Mouse (Mus musculus) NIH3T3 (cell line): Measurements from ENCODE around the gene Gtse1.

Source experiments
- DNase-seq: peaks from one replicate; pipeline ENCODE4 v3.0.0-alpha.2; 2012; ENCODE audit warnings: low read depth

The Gtse1 gene

GRCm38 (mm10) chr15:85877336-85877735, 17.8 kb downstream of the Gtse1 start:
- no peak for DNase-seq

GRCm38 (mm10) chr15:85878848-85879497, 19.4 kb downstream of the Gtse1 start, which contains the start of gene Trmu:
Gene Trmu, plus strand, starts transcription at chr15:85879312.
- peak; percentile 95 for DNase-seq

- no peak for DNase-seq
These were observed 20.0 kb downstream of the Gtse1 start for GRCm38 (mm10) chr15:85879498-85879895.

- DNase-seq: no peak
These were observed 26.1 kb downstream of the Gtse1 start for GRCm38 (mm10) chr15:85885606-85886005.

GRCm38 (mm10) chr15:85889235-85889634, 29.7 kb downstream of the Gtse1 start:
- DNase-seq: no peak

GRCm38 (mm10) chr15:85891971-85892370, 32.4 kb downstream of the Gtse1 start:
- no peak for DNase-seq

- no peak for DNase-seq
These were observed 33.1 kb downstream of the Gtse1 start for GRCm38 (mm10) chr15:85892498-85893118.

- DNase-seq: no peak
These were observed 34.3 kb downstream of the Gtse1 start for GRCm38 (mm10) chr15:85893871-85894270.

- peak; percentile 80 for DNase-seq
These were observed 36.7 kb downstream of the Gtse1 start for GRCm38 (mm10) chr15:85896284-85896683.

GRCm38 (mm10) chr15:85897113-85897512, 37.6 kb downstream of the Gtse1 start:
- no peak for DNase-seq

- DNase-seq: no peak
These were observed 39.9 kb downstream of the Gtse1 start for GRCm38 (mm10) chr15:85899396-85899795.

- no peak for DNase-seq
These were observed 40.8 kb downstream of the Gtse1 start for GRCm38 (mm10) chr15:85900318-85900717.

GRCm38 (mm10) chr15:85900801-85901200, 41.3 kb downstream of the Gtse1 start:
- DNase-seq: no peak

- no peak for DNase-seq
These were observed 43.0 kb downstream of the Gtse1 start for GRCm38 (mm10) chr15:85902505-85902904.

- peak; percentile 29 for DNase-seq
These were observed 44.3 kb downstream of the Gtse1 start for GRCm38 (mm10) chr15:85903826-85904225.

GRCm38 (mm10) chr15:85908660-85909491, 49.3 kb downstream of the Gtse1 start:
- no peak for DNase-seq

- DNase-seq: no peak
These were observed 49.9 kb downstream of the Gtse1 start for GRCm38 (mm10) chr15:85909492-85909829.

GRCm38 (mm10) chr15:85909931-85910330, 50.4 kb downstream of the Gtse1 start:
- DNase-seq: no peak

- DNase-seq: peak; percentile 76
These were observed 54.1 kb downstream of the Gtse1 start for GRCm38 (mm10) chr15:85913605-85914004.

- no peak for DNase-seq
These were observed 59.8 kb downstream of the Gtse1 start for GRCm38 (mm10) chr15:85919191-85919891.

- DNase-seq: no peak
These were observed 60.3 kb downstream of the Gtse1 start for GRCm38 (mm10) chr15:85919892-85920248.

- no peak for DNase-seq
These were observed 62.3 kb downstream of the Gtse1 start for GRCm38 (mm10) chr15:85921855-85922254.
